Mouse (Mus musculus) olfactory bulb, adult 2 months (tissue): ENCODE measurements at regions not wholly inside any gene's neighbourhood (a gene's known extent, or its start where the extent isn't known, plus 50 kb on each side); places are given as distances from the start of the nearest gene placed in this dataset.

ENCODE experiments used
- CTCF ChIP-seq: fragments of 200-500 bp; IDR thresholded peaks from 2 replicates; pipeline ENCODE4 v1.5.1; 2012; ENCODE audit warnings: low read depth, mild to moderate bottlenecking, low read length, moderate library complexity; ENCODE audit not compliant: insufficient read depth
- POLR2A ChIP-seq: fragments of 200-500 bp; IDR thresholded peaks from 2 replicates; pipeline ENCODE4 v1.6.1; 2012; ENCODE audit warnings: mild to moderate bottlenecking, low read depth, low read length, moderate library complexity; ENCODE audit not compliant: insufficient read depth

DNA sequence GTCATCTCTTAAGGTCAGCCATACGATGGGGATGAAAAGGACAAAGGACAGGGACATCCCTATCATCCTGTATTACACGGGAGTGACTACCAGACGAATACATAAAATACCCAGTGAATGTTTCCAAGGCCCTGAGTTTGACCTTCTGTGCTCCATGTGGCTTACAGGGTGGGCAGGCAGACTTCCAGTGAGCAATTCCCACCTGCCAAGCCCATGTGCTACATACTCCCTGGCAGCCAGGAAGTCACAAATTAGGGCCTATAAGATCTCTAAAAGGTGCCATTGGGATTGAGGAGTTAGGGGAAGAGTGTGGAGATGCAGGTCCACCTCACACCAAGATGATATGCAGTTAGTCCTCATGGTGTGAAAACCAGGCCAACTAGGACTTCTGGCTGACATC is 233.1 kb upstream of the Kazn start:
- no peak for TF ChIP-seq CTCF
- no peak for TF ChIP-seq POLR2A
